Mouse (Mus musculus): ENCODE results near the gene Slc37a1. TPM values are rescaled to one million over a fixed set of nuclear protein-coding genes. Genes with fewer than 3 reads are reported as not detected.

The Slc37a1 gene
- total RNA-seq, 2 experiments from 2014 or later, result 0.23 to 2.5 TPM

DNA sequence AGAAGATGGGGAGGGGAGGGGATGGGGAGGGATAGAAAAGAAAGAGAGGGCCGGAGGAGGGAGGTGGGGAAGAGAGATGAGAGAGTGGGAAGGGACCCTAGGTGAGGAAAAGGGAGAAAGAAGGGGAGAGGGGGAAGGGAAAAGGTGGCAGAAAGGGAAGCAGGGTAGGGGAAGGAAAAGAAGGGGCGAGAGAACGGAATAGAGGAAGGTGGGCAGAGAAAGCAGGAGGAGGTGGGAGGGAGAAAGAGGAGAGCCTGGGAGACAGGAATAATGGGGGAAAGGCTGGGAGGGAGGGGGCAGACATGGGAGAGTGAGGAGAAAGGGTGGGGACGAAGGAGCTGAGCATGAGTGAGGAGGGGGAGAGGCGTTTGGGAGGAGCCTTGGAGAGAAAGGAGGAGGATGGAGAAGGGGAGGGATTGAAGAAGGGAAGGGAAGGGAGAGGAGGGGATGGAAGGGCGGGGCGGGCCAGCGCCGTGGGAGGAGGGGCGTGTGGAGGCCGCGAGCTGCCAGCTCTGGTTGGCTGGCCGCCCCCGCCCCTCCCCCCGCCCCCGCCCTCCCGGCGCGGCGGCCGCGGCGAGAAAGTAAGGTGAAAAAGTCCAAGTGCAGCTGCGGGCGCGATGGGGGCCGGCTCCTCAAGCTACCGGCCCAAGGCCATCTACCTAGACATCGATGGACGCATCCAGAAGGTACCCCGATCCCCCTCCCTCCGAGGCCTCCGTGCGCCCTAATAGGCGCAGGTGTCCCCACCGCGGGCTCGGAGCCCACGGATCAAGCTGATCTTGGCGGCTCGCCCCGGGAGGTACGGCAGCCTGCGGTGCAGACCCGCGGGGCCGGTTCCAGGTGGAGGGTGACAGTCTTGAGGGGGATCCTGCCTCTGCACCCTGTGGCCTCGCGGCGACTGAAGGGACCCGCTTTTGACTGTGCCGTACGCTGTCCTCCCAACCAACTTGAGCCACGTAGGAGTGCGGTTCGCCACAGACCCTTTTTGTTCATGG, 99.4 kb downstream of the Slc37a1 start, which contains the start of gene Pde9a:
Gene Pde9a, plus strand, starts transcription at position 540 of the 995 bp plus-strand sequence.
- no peak for ATAC-seq (replicated peaks; ENCODE audit: low FRiP score, poor library complexity, severe bottlenecking)

DNA sequence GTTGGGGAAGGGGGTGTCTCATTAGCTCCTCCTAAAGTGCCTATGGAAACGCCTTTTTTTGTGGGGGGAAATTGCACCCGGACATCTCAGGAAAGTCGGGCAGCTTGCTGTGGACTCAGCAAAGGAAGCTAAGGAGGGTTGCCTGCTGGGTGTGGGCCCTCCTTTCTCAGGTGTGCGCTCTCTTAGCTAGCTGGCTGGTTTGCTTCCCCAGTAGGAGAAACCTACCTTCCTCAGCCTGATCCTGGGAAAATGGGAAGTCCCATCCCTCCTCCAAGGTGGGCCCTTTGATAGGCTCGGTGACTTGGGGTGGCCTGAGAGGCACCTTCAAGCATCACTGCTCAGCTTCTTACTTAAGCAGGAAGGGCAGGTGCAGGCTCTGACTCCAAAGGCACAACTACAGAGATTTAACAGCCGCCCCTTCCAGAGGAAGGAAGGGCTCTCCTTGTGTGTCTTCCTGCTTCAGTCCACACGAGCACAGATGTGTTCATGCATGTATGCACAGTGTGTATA, 100.2 kb downstream of the Slc37a1 start:
- no peak for ATAC-seq (replicated peaks; ENCODE audit: low FRiP score, poor library complexity, severe bottlenecking)

DNA sequence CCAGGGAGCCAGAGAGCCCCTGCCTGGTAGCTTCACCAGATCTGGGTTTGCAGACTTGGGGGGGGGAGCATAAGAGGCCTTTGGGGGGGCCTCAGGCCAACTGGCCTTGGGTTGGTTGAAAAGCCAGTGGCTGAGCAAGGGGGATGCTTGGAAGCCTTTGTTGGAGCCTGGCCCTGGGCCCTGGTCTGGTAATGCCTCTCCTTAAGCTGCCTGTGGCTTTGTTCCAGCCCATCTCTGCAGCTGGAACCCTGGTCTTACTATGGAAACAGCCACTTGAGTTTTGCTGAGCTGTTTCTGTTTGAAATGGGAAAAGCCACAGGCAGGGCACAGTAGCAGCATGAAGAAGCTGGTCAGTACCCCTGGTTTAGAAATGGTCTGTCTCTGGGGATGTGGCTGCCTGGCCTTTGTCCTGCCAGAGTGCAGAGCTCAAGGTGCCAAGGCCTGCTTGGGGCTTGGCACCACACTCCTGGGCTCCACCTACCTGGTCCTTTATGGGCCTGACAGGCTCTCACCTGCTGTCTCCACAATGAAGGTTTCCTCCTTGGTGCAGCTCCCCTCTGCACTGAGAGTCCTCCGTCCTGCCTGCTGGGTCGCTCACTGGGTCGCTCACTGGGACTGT, 102.9 kb downstream of the Slc37a1 start:
- no peak for ATAC-seq (replicated peaks; ENCODE audit: low FRiP score, poor library complexity, severe bottlenecking)

DNA sequence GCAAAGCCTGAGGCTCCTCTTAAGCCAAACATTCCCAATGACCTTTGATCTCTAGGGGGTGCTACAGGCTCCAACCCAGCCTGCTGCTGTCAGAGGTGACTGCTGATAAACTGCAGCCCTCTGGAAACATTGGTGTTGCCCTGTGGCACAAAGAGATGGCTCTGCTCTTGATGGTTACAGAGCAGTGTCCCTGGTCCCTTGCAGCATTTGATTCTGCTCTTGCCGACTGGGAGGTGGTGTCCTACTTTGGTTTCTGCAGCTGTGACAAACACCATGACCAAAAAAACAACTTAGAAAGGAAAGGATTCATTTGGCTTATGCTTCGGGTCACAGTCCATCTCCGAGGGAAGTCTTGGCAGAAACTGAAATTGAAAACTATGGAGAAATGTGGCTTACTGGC, 104.9 kb downstream of the Slc37a1 start:
- no peak for ATAC-seq (replicated peaks; ENCODE audit: low FRiP score, poor library complexity, severe bottlenecking)

DNA sequence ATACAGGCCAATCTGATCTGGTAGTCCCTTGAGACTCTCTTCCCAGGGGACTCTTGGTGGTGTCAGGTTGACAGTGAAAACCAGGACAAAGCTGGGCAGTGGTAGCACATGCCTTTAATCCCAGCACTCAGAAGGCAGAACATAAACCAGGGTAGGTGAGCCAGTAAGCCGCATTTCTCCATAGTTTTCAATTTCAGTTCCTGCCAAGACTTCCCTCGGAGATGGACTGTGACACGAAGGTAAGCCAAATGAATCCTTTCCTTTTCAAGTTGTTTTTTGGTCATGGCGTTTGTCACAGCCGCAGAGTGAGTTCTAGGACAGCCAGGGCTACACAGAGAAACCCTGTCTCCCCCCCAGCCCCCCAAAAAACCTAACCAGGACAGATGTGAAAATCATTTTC, 105.4 kb downstream of the Slc37a1 start:
- ATAC-seq (replicated peaks; ENCODE audit: low FRiP score, poor library complexity, severe bottlenecking), result no peak

DNA sequence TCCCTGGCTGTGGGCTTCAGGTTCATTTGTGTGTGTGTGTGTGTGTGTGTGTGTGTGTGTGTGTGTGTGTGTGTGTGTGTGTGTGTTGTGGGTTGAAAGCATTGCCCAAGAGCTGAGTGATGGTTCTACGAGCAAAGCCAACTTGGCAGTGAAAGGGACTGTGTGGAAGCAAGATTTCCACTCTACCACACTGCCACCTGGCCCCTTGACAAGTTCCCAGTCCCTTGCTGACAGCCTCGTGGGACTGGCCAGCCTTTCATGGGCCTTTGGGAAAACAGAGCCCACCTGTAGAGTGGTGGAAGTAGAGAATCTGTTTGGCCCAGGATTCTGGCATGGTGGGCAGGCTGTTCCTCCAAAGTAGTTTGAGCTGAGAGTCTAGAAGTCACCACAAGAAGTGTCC, 107.2 kb downstream of the Slc37a1 start:
- no peak for ATAC-seq (replicated peaks; ENCODE audit: low FRiP score, poor library complexity, severe bottlenecking)

DNA sequence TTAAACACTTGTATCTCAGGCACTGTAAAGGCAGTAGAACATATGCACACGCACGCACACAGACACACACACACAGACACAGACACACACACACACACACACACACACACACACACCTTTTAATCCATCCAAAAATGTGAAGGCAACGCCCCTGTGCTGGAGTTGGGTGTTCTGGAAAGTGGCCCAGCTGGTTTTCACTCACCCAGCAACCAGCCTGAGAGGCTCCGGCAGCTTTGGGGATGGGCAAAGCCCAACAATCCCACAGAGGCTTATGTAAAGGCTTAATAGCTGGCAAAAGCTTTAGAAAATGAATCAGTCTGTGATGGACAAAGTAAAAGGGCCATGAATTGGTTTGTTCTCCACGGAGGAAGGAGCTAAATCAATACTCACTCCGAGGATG, 113.7 kb downstream of the Slc37a1 start:
- no peak for ATAC-seq (replicated peaks; ENCODE audit: low FRiP score, poor library complexity, severe bottlenecking)

Other genes with a start within 250 kb of the Slc37a1 start
- gene Abcg1, start 229.1 kb upstream of the Slc37a1 start, total RNA-seq (2015; ENCODE audit: low replicate concordance), result 6.5 and 6.7 TPM in 2 replicates
- gene Abcg1, start 229.1 kb upstream of the Slc37a1 start, total RNA-seq (2017; ENCODE audit: low replicate concordance), result 3.6 and 9.9 TPM in 2 replicates
- gene Tff3, start 157.1 kb upstream of the Slc37a1 start, total RNA-seq (2015; ENCODE audit: low replicate concordance), result not detected in 2 replicates
- gene Tff3, start 157.1 kb upstream of the Slc37a1 start, total RNA-seq (2017; ENCODE audit: low replicate concordance), result not detected in 2 replicates
- not detected in 2 replicates for gene Tff2, start 142.5 kb upstream of the Slc37a1 start, total RNA-seq (2015; ENCODE audit: low replicate concordance)
- gene Tff2, start 142.5 kb upstream of the Slc37a1 start, total RNA-seq (2017; ENCODE audit: low replicate concordance), result not detected in 2 replicates
- not detected in 2 replicates for gene Tff1, start 121.5 kb upstream of the Slc37a1 start, total RNA-seq (2015; ENCODE audit: low replicate concordance)
- gene Tff1, start 121.5 kb upstream of the Slc37a1 start, total RNA-seq (2017; ENCODE audit: low replicate concordance), result not detected in 2 replicates
- 1.8 TPM in 1 of 2 replicates, not detected in the other for gene Tmprss3, start 87.8 kb upstream of the Slc37a1 start, total RNA-seq (2015; ENCODE audit: low replicate concordance)
- gene Tmprss3, start 87.8 kb upstream of the Slc37a1 start, total RNA-seq (2017; ENCODE audit: low replicate concordance), result 0.15 TPM in 1 of 2 replicates, not detected in the other
- 5.0 and 6.8 TPM in 2 replicates for gene Ubash3a, start 78.9 kb upstream of the Slc37a1 start, total RNA-seq (2015; ENCODE audit: low replicate concordance)
- gene Ubash3a, start 78.9 kb upstream of the Slc37a1 start, total RNA-seq (2017; ENCODE audit: low replicate concordance), result 1.8 and 12.2 TPM in 2 replicates
- gene Rsph1, start 9.4 kb upstream of the Slc37a1 start, total RNA-seq (2015; ENCODE audit: low replicate concordance), result 4.0 TPM in 1 of 2 replicates, not detected in the other
- not detected in 2 replicates for gene Rsph1, start 9.4 kb upstream of the Slc37a1 start, total RNA-seq (2017; ENCODE audit: low replicate concordance)
- gene Pde9a, start 99.4 kb downstream of the Slc37a1 start, total RNA-seq (2015; ENCODE audit: low replicate concordance), result not detected in 2 replicates
- gene Pde9a, start 99.4 kb downstream of the Slc37a1 start, total RNA-seq (2017; ENCODE audit: low replicate concordance), result not detected in 2 replicates
- gene Wdr4, start 233.2 kb downstream of the Slc37a1 start, total RNA-seq (2015; ENCODE audit: low replicate concordance), result 2.5 and 8.3 TPM in 2 replicates
- gene Wdr4, start 233.2 kb downstream of the Slc37a1 start, total RNA-seq (2017; ENCODE audit: low replicate concordance), result 1.8 and 2.4 TPM in 2 replicates
- gene Ndufv3, start 233.3 kb downstream of the Slc37a1 start, total RNA-seq (2015; ENCODE audit: low replicate concordance), result 30.6 and 51.6 TPM in 2 replicates
- gene Ndufv3, start 233.3 kb downstream of the Slc37a1 start, total RNA-seq (2017; ENCODE audit: low replicate concordance), result 54.4 and 57.5 TPM in 2 replicates

Data from erythroid progenitor cell, adult 5-6 weeks (primary cell).